Mouse (Mus musculus) colon, adult 2 months (tissue): ENCODE data around the gene Tent5c. TPM values are rescaled to one million over a fixed set of nuclear protein-coding genes. Genes with fewer than 3 reads are reported as not detected.

Experiments
- polyA plus RNA-seq: library from polyadenylated mRNA; depleted of rRNA; stranded (reverse); fragments of >200 nt; gene quantifications from 2 replicates; pipeline ENCODE4 v1.2.3, GENCODE M21; 2012; rRNA removed

The Tent5c gene
- 5.1 and 5.2 TPM in 2 replicates for polyA plus RNA-seq

DNA sequence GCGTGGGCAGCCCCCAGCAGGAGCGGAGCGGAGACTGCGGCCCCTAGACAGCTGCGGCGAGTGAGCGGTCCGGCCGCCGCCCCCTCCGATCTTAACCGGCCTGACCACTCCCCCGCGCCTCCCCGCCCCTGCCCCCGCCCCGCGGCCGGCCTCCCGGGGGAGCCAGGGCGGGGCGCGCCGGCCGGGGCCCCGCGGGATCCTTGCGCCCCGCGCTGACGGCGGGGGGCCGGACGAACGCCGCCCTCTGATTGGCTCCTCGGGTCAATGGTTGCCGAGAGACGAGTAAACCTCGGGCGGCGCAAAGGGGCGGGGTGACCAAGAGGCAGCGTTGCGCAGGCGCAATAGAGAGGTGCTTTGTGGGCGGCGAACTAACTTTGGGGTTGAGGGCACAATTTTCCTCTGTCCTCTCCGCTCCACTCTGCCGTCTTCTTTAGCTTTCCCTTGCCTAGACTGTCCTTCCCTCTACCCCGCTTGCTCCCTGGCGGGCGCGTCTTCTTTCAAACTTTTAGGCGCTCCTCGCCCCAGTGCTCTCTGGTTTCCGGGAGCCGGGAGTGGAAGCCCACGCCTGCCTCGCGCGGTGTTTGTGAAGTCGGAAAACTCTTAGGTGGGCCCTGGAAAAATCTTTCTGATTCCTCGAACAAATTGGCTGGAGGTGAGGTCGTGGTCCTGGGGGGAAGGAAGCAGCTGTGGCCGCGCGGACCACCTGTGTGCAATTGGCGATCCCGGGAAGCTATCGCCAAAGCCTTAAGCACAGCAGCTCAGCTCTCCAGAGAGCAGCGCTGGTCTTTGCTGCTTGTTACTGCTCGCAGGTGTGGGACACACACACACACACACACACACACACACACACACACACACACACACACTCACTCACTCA is at the start of gene Tent5c:
Tent5c (minus strand) TSS at position 192 of the 877 bp plus-strand sequence.

Other genes starting within 250 kb of the Tent5c start
- gene Man1a2, start 196.2 kb upstream of the Tent5c start, polyA plus RNA-seq, result 36.2 and 38.8 TPM in 2 replicates